Mouse (Mus musculus): Measurements from ENCODE around the gene Txndc5. TPM values are rescaled to one million over a fixed set of nuclear protein-coding genes. Genes with fewer than 3 reads are reported as not detected.

Gene Txndc5
- 66.0 and 72.2 TPM in 2 replicates for polyA plus RNA-seq (2012; rRNA removed)

DNA sequence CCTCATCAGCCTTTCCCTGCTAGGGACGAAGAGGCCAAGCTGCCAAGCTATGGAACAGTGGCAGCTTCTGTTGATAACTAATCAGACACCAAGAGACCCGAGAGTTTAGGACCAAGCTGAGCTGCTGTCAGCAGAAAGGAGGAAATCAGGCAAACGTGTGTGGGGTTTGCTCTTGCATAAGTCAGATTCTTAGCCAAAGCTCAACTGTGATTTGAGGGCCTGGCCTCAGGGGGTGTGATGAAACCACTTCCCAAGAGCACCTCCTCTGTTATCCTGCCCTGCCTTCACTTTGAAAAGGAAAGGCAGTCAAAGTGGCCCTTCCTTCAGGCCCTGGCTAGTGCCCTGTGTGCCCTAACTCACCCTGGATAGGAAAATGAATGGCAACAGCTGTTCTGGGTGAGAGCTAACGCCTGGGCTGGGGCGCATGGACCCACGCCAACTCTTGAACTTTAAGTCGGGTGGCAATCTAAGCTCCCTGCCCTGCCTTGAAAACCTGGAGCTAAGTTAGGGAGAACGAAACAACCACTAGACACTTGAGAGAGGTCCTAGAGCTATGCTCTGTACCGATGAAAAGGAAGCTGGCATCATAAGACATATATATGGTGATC lies at the start of gene Txndc5:
TSS of gene Txndc5 (minus strand) at position 138 of the 608 bp plus-strand sequence.

Other genes starting within 250 kb of the Txndc5 start
- 0.57 and 0.66 TPM in 2 replicates for gene Bmp6, start 183.7 kb downstream of the Txndc5 start, polyA plus RNA-seq (2012; rRNA removed)
- gene Bloc1s5, start 106.3 kb upstream of the Txndc5 start, polyA plus RNA-seq (2012; rRNA removed): 3.7 and 4.0 TPM in 2 replicates
- gene Eef1e1, start 130.2 kb upstream of the Txndc5 start, polyA plus RNA-seq (2012; rRNA removed): 12.9 and 13.7 TPM in 2 replicates

Measured in liver, embryonic 18 days (tissue).